Mouse (Mus musculus): ENCODE results near the gene Msh2. TPM values are rescaled to one million over a fixed set of nuclear protein-coding genes. Genes with fewer than 3 reads are reported as not detected.

Gene Msh2
- polyA plus RNA-seq, 2 experiments, result 14.5 to 18.4 TPM

DNA sequence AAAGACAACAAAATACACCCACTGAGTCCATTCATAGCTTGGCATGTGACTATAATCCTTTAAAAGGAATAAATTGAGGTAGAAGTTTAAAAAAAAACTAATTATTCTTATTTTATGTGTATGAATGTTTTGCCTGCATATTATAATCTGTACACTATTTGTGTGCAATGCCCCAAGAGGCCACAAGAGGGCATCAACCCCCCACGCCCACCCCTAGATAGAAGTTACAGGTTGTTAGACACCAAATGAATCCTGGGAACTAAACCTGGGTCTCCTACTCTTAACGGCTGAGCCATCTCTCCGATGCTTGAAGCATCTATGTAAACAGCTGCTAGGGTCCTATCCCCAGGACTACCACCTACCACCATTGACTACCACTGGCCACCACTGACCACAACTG, 101.0 kb downstream of the Msh2 start:
- ATAC-seq (ENCODE audit: insufficient read depth), result no peak
- peak; percentile 62 for TF ChIP-seq CTCF (IDR thresholded peaks at IDR 0.05; ENCODE audit: low read depth)
- TF ChIP-seq EP300 (IDR thresholded peaks at IDR 0.05; ENCODE audit: low read depth), result no peak
- no peak overlapping the region for H3K27ac ChIP-seq

More for the DNA sequence above, 101.0 kb downstream of the Msh2 start:
- Histone ChIP-seq H3K4me1 (replicated peaks; ENCODE audit: control insufficient read depth in 2 of 2, insufficient read depth in 2 of 2, low read length in 1 of 2) (no peaks in the 10 kb centered on the region), H3K27me3 (ENCODE audit: control insufficient read depth, insufficient read depth, low read length) (no peaks in the 10 kb centered on the region), H3K4me2 (ENCODE audit: low read depth) (no peak overlapping the region), H3K4me3 (ENCODE audit: insufficient read depth in 1 of 2, low read depth in 2 of 2, low read length in 2 of 2) (no peak overlapping the region), H3K9me3 (ENCODE audit: control insufficient read depth, low read length) (no peaks in the 10 kb centered on the region), H3K9ac (replicated peaks) (no peak overlapping the region), H3K36me3 (replicated peaks; ENCODE audit: control insufficient read depth, insufficient read depth, low read depth) (no peaks in the 10 kb centered on the region)
- WGBS (ENCODE audit: insufficient replicate concordance), result 54% methylated on average over 3 of the region's 3 CpGs
- no peak for DNase-seq (ENCODE audit: low read depth in 3 of 3, low spot score in 3 of 3)

Other genes with a start within 250 kb of the Msh2 start
- gene Stpg4, start 244.6 kb upstream of the Msh2 start, polyA plus RNA-seq (2012; rRNA removed), result not detected in 2 replicates
- gene Stpg4, start 244.6 kb upstream of the Msh2 start, polyA plus RNA-seq (2014; fragmentation: Nextera tagmentation; extraction: Ambion mirVana), result not detected in 2 replicates
- 112 and 195 TPM in 2 replicates for gene Calm2, start 225.4 kb upstream of the Msh2 start, polyA plus RNA-seq (2012; rRNA removed)
- gene Calm2, start 225.4 kb upstream of the Msh2 start, polyA plus RNA-seq (2014; fragmentation: Nextera tagmentation; extraction: Ambion mirVana), result 368 and 373 TPM in 2 replicates
- gene Epcam, start 36.4 kb upstream of the Msh2 start, polyA plus RNA-seq (2012; rRNA removed), result 0.54 and 0.74 TPM in 2 replicates
- gene Epcam, start 36.4 kb upstream of the Msh2 start, polyA plus RNA-seq (2014; fragmentation: Nextera tagmentation; extraction: Ambion mirVana), result 0.45 and 0.94 TPM in 2 replicates
- 0.57 and 0.94 TPM in 2 replicates for gene Kcnk12, start 125.7 kb downstream of the Msh2 start, polyA plus RNA-seq (2012; rRNA removed)
- 0.13 and 0.61 TPM in 2 replicates for gene Kcnk12, start 125.7 kb downstream of the Msh2 start, polyA plus RNA-seq (2014; fragmentation: Nextera tagmentation; extraction: Ambion mirVana)
- gene Rpl36-ps4, start 248.6 kb downstream of the Msh2 start, polyA plus RNA-seq (2012; rRNA removed), result not detected in 2 replicates
- not detected in 2 replicates for gene Rpl36-ps4, start 248.6 kb downstream of the Msh2 start, polyA plus RNA-seq (2014; fragmentation: Nextera tagmentation; extraction: Ambion mirVana)

Measured in liver, embryonic 14.5 days (tissue).